Mouse (Mus musculus) lung, embryonic 16.5 days (tissue): ENCODE data around the gene Sypl2. TPM values are rescaled to one million over a fixed set of nuclear protein-coding genes. Genes with fewer than 3 reads are reported as not detected.

ENCODE experiments used
- ATAC-seq: fragments of 200-750 bp; cut with Nextera tagmentation; 2 replicates; pipeline ENCODE4 v1.8.0; 2017; ENCODE audit warnings: low read depth, mild to moderate bottlenecking, moderate library complexity
- H3K27ac ChIP-seq: fragments of 300-500 bp; sonication (generic); 2 replicates; pipeline ENCODE4 v1.5.1; 2014; ENCODE audit warnings: mild to moderate bottlenecking, control low read depth, low read length
- H3K27me3 ChIP-seq: fragments of 300-500 bp; sonication (generic); 2 replicates; pipeline ENCODE4 v1.6.1; 2014; ENCODE audit warnings: low read depth, low read length, mixed read lengths; ENCODE audit not compliant: control insufficient read depth, insufficient read depth
- H3K36me3 ChIP-seq: fragments of 300-500 bp; sonication (generic); 2 replicates; pipeline ENCODE4 v1.6.1; 2014; ENCODE audit warnings: low read length; ENCODE audit not compliant: control insufficient read depth, insufficient read depth
- H3K4me1 ChIP-seq: fragments of 300-500 bp; sonication (generic); replicated peaks from 2 replicates; pipeline ENCODE4 v1.6.1; 2014; ENCODE audit warnings: low read length, mixed read lengths; ENCODE audit not compliant: control insufficient read depth, insufficient read depth
- H3K4me2 ChIP-seq: fragments of 300-500 bp; sonication (generic); 2 replicates; pipeline ENCODE4 v1.6.1; 2014; ENCODE audit warnings: low read depth, low read length, control low read depth
- H3K4me3 ChIP-seq: fragments of 300-500 bp; sonication (generic); 2 replicates; pipeline ENCODE4 v1.5.1; 2014; ENCODE audit warnings: mild to moderate bottlenecking, low read length, control low read depth
- H3K9ac ChIP-seq: fragments of 300-500 bp; sonication (generic); 2 replicates; pipeline ENCODE4 v1.6.1; 2014; ENCODE audit warnings: low read length, control low read depth
- H3K9me3 ChIP-seq: fragments of 300-500 bp; sonication (generic); 2 replicates; pipeline ENCODE4 v1.6.1; 2016; ENCODE audit warnings: low read length; ENCODE audit not compliant: control insufficient read depth
- WGBS: fragments of 180-500 bp; shearing (Covaris S2); extraction: QIAGEN DNeasy Blood & Tissue Kit; methylation state at CpG from one replicate; pipeline ENCODE4 v1.1.7; 2014; 5-methylcytosine and 5-hydroxymethylcytosine counted together
- polyA plus RNA-seq: library from polyadenylated mRNA; unstranded; fragments of >200 nt; fragmentation: Nextera tagmentation; extraction: Ambion mirVana; gene quantifications from 2 replicates; pipeline ENCODE4 v1.2.1, GENCODE M21; 2015

Gene Sypl2
- polyA plus RNA-seq, 1 experiment from 2014 or later = 0.46 TPM

GRCm38 (mm10) chr3:108227521-108227920 is 1.1 kb upstream of the Sypl2 start:
- Histone ChIP-seq H3K27ac (no peak overlapping the region), H3K9ac (no peak overlapping the region), H3K4me3 (no peak overlapping the region), H3K36me3 (no peaks in the 10 kb centered on the region), H3K4me1 (peaks cover 4% of the 10 kb centered on the region; the same call in 1 of the 2 replicates), H3K27me3 (peaks cover 33% of the 10 kb centered on the region), H3K4me2 (no peak overlapping the region), H3K9me3 (no peaks in the 10 kb centered on the region)
- 79% methylated on average over 2 of the region's 2 CpGs for WGBS
- ATAC-seq = no peak

DNA sequence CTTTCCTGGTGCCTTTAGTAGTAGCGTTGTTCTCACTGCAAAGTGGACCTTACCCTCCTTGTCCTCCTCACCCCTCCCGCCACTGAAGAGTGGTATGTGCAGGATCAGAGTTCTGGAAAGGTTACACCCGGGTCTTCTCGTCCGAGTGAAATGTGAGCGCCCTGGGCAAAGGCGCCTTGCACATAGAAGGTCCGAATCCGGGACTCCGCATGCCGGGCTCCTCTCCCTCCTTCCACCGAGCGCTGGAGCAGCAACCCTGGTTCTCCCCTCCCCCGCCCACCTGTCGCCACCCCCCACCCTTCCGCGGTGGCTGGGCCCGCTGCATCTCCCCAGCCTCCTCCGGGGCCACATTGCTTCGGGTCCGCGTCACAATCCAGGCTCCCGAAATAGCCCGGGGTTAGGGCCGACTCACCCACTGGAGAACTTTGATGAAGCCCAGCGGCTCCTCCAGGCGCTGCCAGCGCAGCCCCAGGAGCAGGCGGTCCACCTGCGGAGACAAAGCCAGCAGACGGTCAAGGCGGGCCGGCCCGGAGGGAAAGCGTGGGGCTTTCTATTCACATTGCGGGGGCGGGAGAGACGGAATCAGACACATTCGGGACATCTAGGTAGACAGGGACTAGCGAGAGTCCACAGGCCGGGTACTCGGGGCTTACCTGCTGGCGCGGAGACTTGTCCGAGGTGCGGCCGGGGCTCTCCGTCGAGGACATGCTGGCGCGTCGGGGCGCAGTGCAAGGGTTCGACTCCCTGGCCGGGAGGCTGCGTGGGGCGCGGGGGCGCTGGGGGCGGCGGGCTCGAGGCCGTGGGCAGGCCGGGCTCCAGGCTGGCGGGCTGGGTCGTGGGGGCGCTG is 514 bp downstream of the Sypl2 start:
- 3% methylated on average over 52 of the region's 67 CpGs for WGBS
- H3K9me3 ChIP-seq = no peaks in the 10 kb centered on the region
- H3K4me1 ChIP-seq = peaks cover 4% of the 10 kb centered on the region; the same call in 1 of the 2 replicates
- peak overlapping the region; percentile 51 for H3K4me3 ChIP-seq
- no peaks in the 10 kb centered on the region for H3K36me3 ChIP-seq
- H3K27ac ChIP-seq = no peak overlapping the region
- peak overlapping the region; percentile 61 for H3K9ac ChIP-seq
- peaks cover 37% of the 10 kb centered on the region for H3K27me3 ChIP-seq
- peak; percentile 49; the same call in 1 of the 2 replicates for ATAC-seq
- peak overlapping the region; percentile 69 for H3K4me2 ChIP-seq

GRCm38 (mm10) chr3:108220661-108221060 is 5.8 kb downstream of the Sypl2 start:
- H3K36me3 ChIP-seq = no peaks in the 10 kb centered on the region
- no peak for ATAC-seq
- WGBS = 66% methylated on average over 3 of the region's 3 CpGs
- H3K27me3 ChIP-seq = peaks cover 19% of the 10 kb centered on the region
- H3K4me2 ChIP-seq = no peak overlapping the region
- no peak overlapping the region for H3K9ac ChIP-seq
- no peaks in the 10 kb centered on the region for H3K9me3 ChIP-seq
- no peak overlapping the region for H3K4me3 ChIP-seq
- no peaks in the 10 kb centered on the region for H3K4me1 ChIP-seq
- H3K27ac ChIP-seq = no peak overlapping the region

DNA sequence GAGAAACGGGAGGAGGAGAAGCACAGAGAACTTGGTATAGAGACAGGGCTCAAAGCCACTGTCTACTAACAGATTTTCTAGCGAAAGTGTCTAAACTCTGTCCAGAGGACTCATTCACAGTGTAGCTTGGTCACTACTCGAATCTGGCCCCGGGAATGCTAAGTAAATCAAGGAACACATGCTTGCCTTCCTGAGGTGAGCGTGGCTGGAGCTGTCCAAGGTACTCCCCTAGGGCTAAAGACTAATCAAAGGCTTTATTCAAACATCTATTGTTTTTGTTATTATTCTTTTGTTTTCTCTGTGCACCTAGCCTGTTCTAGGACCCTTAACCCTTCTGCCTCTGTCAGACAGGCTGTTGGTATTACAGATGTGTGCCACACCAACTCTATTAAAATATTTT is 11.7 kb downstream of the Sypl2 start:
- Histone ChIP-seq H3K9ac (no peak overlapping the region), H3K36me3 (no peaks in the 10 kb centered on the region), H3K4me3 (no peak overlapping the region), H3K4me2 (no peak overlapping the region), H3K9me3 (no peaks in the 10 kb centered on the region), H3K27ac (no peak overlapping the region), H3K4me1 (peaks cover 4% of the 10 kb centered on the region), H3K27me3 (no peaks in the 10 kb centered on the region)
- no peak for ATAC-seq
- WGBS = 8% methylated on average over 5 of the region's 5 CpGs

DNA sequence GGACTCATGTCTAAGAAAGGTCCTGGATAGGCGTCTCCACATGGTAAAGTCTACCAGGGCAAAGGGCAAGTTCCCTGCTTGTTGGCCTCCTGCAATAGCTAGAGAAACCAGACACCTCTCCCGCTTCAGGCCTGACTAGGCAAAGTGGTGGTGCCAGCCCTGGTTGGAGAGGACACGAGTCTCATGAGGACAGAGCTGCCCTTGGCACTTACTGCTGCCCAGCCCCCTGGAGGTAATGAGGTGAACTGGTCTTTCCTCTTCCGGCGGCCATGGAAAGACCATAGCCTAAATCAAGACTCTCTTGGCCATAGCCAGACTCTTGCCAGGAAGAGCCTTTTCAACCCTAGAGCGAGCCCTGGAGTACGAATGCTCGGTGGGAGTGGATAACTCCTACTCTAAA is 14.0 kb downstream of the Sypl2 start:
- H3K27me3 ChIP-seq = no peaks in the 10 kb centered on the region
- no peak overlapping the region for H3K9ac ChIP-seq
- H3K4me2 ChIP-seq = no peak overlapping the region
- no peaks in the 10 kb centered on the region for H3K36me3 ChIP-seq
- H3K4me1 ChIP-seq = peaks cover 19% of the 10 kb centered on the region
- 79% methylated on average over 8 of the region's 8 CpGs for WGBS
- H3K4me3 ChIP-seq = no peak overlapping the region
- no peak for ATAC-seq
- H3K27ac ChIP-seq = no peak overlapping the region
- no peaks in the 10 kb centered on the region for H3K9me3 ChIP-seq

- Histone ChIP-seq H3K36me3 (no peaks in the 10 kb centered on the region), H3K9ac (no peak overlapping the region), H3K4me1 (peaks cover 24% of the 10 kb centered on the region), H3K9me3 (no peaks in the 10 kb centered on the region), H3K4me3 (no peak overlapping the region), H3K27me3 (no peaks in the 10 kb centered on the region), H3K4me2 (no peak overlapping the region), H3K27ac (no peak overlapping the region)
- WGBS = 64% methylated on average over 6 of the region's 6 CpGs
- no peak for ATAC-seq
These were observed 14.6 kb downstream of the Sypl2 start for GRCm38 (mm10) chr3:108211845-108212244.

DNA sequence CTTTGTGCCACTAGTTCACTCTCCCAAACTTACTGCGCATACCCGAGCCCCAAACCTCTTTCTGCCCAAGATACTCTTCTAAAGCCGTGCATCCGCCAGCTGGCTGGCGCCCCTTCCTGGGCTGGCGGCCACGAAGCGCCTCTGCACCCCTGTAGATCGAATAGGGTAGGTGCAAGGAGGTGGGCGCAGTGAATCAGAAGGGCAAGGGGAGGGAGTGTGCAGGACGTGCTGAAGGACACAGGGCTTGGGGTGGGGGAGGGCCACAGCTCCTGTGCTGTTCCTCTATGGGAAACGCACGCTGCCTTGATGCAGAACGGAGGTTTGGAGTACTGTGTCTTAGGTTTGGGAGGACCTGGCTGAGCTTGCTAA is 15.7 kb downstream of the Sypl2 start, which contains the start of gene Atxn7l2:
TSS of gene Atxn7l2 (minus strand) at position 164 of the 369 bp plus-strand sequence.
- Histone ChIP-seq H3K9me3 (no peaks in the 10 kb centered on the region), H3K27me3 (no peaks in the 10 kb centered on the region), H3K4me3 (peak within 1 kb of the TSS; percentile 71), H3K9ac (peak within 1 kb of the TSS; percentile 80), H3K4me1 (peaks cover 27% of the 10 kb centered on the region), H3K4me2 (peak within 1 kb of the TSS; percentile 72), H3K36me3 (peaks cover 4% of the 10 kb centered on the region; the same call in 1 of the 2 replicates), H3K27ac (peak within 1 kb of the TSS; percentile 87)
- ATAC-seq = peak; percentile 68
- 0% methylated on average over 14 of the region's 14 CpGs for WGBS

DNA sequence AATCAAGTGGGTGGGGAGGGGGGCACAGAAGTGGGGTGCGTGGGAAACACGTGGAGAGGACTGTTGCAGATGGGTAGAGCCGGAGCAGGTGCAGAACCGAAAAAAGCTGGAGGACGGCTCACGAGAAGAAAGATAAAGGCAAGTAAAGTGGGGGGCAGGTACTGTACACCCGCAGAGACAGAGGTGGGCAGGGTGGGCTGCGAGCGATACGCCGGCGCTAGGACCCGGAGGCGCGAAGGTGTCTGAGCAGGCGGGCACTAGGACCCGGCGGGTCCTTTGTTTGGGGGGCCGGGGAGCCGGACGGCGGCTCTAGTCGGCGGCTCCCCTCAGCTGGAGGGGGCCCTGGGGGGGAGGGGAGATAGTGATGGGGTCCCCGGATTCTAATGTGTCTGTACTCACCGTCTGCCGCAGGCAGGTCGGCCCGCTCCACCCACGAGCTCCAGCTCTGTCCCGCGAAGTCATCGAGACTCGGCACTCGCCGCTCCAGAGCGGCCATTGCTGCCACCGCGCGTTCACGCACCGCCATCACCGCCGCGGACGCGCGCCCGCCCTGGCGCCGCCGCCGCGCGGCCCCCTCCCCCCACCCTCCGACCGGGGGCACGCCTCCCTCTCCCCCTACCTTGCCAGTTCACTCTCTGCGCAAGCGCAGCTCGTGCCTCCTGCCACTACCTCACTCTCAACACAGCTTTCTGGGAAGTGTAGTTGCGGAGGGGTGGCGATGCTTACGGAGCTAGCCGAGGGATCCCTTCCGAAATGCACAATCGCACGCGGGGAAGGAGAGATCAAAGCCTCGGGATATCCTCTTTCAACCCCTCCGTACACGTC is 16.3 kb downstream of the Sypl2 start:
- peaks cover 27% of the 10 kb centered on the region for H3K4me1 ChIP-seq
- H3K4me3 ChIP-seq = peak overlapping the region; percentile 71
- under 1% methylated on average over 62 of the region's 72 CpGs for WGBS
- ATAC-seq = peak; percentile 95
- H3K4me2 ChIP-seq = peak overlapping the region; percentile 72
- H3K9me3 ChIP-seq = no peaks in the 10 kb centered on the region
- peak overlapping the region; percentile 80 for H3K9ac ChIP-seq
- peak overlapping the region; percentile 87 for H3K27ac ChIP-seq
- H3K27me3 ChIP-seq = no peaks in the 10 kb centered on the region
- H3K36me3 ChIP-seq = peaks cover 4% of the 10 kb centered on the region; the same call in 1 of the 2 replicates

DNA sequence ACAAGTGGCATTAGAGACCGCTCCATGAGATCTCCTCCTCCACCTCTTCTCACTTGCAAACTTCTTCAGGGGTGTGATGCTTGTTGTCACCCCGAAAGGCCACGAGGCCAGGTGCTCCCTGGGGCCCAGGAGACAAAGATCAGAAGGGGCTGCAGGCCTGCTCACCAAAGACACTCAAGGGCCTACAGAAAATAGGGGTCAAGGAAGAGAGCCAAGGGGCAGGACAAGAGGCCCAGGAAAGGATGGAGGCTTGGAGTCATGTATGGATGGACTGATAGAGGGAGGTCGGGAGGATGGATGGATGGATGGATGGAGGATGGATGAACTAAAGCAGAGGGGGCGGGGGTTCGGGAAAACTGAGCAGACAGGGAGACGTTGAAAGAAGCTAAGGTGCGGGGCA is 16.9 kb downstream of the Sypl2 start:
- peaks cover 4% of the 10 kb centered on the region; the same call in 1 of the 2 replicates for H3K36me3 ChIP-seq
- H3K4me1 ChIP-seq = peaks cover 27% of the 10 kb centered on the region
- H3K4me2 ChIP-seq = peak overlapping the region; percentile 72
- peak overlapping the region; percentile 71 for H3K4me3 ChIP-seq
- H3K27ac ChIP-seq = no peak overlapping the region
- peak overlapping the region; percentile 80 for H3K9ac ChIP-seq
- ATAC-seq = no peak
- H3K27me3 ChIP-seq = no peaks in the 10 kb centered on the region
- H3K9me3 ChIP-seq = no peaks in the 10 kb centered on the region
- WGBS = 2% methylated on average over 8 of the region's 8 CpGs
